Mouse (Mus musculus) right cerebral cortex, adult 18-20 months (tissue): ENCODE measurements around the gene Atp10a.

Experiments
- DNase-seq: peaks from one replicate; pipeline ENCODE4 v3.0.0; 2022; ENCODE audit warnings: mixed read lengths

Gene Atp10a

DNA sequence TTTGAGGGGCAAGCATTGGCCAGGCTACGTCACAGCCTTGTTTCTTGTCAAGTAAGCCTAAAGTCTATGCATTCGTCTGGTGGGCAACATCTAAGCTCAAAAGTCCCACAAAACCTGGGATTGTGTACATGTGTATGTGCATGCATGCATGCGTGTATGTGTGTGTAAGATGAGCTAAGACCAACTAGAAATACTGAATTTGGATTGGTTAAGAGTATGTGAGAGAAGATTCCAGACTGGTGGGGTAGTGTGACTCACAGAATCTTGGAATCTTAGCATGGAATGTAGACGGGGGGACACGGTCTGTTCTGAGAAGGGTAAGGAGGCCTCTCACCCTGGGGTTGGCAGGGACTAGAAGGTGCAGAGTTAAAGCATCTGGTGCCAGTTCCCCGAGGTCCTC is at the start of gene Atp10a:
Atp10a (plus strand) TSS at position 301 of the 400 bp plus-strand sequence.
- no peak for DNase-seq

DNA sequence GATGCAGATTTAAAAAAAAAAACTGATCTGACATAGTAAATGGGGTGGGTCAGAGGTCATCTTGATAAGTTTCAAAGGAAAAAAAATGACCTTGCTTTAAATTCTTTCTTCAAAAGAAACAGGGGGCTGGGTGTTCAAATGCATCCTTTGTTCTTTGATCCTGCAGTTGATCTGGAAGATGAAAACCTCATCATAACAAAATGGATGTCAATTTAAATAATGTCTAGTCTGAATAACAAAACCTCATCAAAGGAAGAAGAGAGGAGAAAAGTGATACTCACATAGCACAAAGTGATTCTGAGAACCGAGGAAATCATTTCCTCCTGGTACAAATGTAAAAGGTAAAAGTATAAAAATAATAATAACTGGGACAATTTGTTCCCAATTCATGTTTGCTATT is 37.9 kb upstream of the Atp10a start:
- DNase-seq = no peak

DNA sequence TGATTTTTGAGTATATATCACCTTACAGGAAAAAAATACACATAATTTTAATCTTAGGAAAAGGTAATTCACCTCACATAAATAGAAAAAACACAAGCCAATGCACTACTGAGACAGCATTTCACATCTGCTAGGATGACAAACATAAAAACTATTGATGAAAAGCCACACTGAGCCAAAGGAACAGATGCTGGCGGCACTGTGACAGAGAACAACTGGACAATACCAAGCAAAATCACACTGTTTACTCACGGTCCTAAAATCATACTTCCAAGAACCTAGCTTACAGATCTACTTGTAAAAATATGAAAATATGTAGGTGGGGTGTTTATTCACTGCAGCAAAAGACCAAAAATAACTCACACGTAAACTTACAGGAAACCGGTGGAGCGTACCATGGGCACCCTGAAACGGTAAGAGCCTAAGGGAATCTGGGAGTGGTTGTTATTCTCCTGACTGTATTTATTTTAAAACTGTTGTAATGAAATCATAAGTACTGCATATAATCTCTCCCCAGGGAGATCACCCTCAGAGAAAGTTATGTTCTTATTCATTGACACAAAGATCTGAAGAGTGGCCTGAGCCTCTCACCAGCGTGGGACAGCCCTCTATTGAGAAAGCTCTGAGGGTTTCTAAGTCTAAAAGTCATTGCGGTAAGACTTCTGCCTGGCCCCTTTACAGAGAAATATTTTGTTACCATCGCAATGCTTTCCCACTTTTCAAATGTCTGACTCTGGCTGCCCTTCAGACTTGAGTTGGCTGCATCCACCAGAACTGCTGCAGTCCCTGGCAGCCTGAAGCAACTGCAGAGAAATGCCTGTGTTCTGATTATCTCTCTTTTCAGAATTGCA is 29.4 kb upstream of the Atp10a start:
- no peak for DNase-seq

GRCm38 (mm10) chr7:58627381-58627780 is 28.6 kb upstream of the Atp10a start:
- DNase-seq = no peak

- DNase-seq = no peak
Measured at GRCm38 (mm10) chr7:58629233-58629632, 26.7 kb upstream of the Atp10a start.

GRCm38 (mm10) chr7:58633683-58634082 is 22.3 kb upstream of the Atp10a start:
- no peak for DNase-seq

GRCm38 (mm10) chr7:58639676-58640075 is 16.3 kb upstream of the Atp10a start:
- no peak for DNase-seq

DNA sequence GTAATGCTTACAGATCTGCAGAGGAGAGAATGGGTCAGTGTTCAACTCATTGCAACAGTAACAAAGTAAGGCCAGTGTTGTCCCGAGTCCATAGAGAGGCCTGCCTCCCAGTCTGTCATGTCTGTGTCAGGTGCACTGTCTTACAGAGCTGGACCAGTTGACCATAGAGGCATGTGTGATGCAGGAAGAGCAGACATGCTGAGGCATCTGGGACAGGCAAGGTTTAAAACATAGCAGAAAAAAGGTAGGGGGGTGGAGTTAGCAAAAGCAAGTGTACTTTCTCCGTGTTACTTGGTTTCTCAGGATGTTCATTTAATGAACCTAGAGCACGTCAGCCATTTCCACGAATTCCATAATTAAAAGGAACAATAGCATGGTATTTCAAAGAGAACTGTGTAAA is 15.5 kb upstream of the Atp10a start:
- no peak for DNase-seq

- DNase-seq = no peak
Measured at GRCm38 (mm10) chr7:58641916-58642315, 14.1 kb upstream of the Atp10a start.

DNA sequence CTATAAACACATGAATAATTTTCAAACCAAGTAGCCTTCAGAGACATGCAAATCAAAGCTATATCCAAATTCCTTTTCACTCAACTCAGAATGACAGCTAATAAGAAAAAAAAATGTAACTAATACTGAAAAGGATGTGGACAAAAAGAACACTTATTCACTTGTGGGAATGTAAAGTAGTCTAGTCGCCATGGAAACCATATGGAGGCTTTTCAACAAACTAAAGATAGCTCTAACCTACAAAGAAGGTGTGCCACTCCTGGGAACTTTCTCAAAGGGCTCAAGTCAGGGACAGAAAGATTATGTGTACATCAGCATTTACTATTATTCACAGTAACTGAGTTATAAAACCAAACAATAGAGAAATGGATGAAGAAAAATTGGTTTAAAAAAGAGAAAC is 8.6 kb upstream of the Atp10a start:
- DNase-seq = no peak

GRCm38 (mm10) chr7:58657913-58658789 is 2.2 kb downstream of the Atp10a start:
- DNase-seq = peak; percentile 24

- no peak for DNase-seq
Measured at GRCm38 (mm10) chr7:58658790-58659405, 2.9 kb downstream of the Atp10a start.

DNA sequence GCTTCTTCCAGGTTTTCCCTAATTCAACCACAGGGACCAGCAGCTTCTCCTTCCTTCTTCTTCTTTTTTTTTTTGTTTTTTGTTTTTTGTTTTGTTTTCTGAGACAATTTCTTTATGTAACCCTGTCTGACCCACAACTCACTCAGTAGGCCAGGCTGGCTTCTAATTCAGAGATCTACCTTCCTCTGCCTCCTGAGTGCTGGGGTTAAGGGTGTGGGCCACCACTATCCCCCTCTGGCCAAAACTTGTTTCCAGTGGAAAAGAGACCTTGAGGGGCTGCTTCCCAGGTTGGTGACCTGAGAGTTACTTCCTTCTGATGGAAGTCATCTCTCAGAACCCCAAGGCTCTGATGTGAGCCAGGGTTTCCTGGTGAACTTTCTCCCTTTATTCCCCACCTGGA is 4.1 kb downstream of the Atp10a start:
- no peak for DNase-seq

DNA sequence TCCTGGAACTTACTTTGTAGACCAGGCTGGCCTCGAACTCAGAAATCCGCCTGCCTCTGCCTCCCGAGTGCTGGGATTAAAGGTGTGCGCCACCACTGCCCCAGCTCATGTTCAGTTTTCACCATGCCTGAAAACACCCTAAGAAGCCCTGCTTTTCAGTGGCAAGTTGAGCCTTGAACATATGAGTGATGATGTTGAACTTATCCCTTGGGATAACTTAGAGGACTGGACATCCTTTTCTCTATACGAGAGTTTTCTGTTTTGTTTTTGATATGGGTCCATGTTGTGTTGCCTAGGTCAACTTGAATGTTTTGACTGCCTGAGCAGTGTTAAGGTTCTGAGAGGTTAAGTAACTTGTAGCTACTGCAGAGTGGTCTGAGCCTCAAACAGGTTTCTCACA is 4.7 kb downstream of the Atp10a start:
- DNase-seq = no peak

- no peak for DNase-seq
Measured at GRCm38 (mm10) chr7:58661076-58661475, 5.1 kb downstream of the Atp10a start.

GRCm38 (mm10) chr7:58668617-58669016 is 12.7 kb downstream of the Atp10a start:
- DNase-seq = no peak

- DNase-seq = no peak
Measured at GRCm38 (mm10) chr7:58676075-58676474, 20.1 kb downstream of the Atp10a start.

- DNase-seq = no peak
Measured at GRCm38 (mm10) chr7:58677111-58677805, 21.3 kb downstream of the Atp10a start.

- DNase-seq = no peak
Measured at GRCm38 (mm10) chr7:58685967-58686366, 30.0 kb downstream of the Atp10a start.

- DNase-seq = no peak
Measured at GRCm38 (mm10) chr7:58686573-58686972, 30.6 kb downstream of the Atp10a start.

- no peak for DNase-seq
Measured at GRCm38 (mm10) chr7:58686997-58687396, 31.0 kb downstream of the Atp10a start.

DNA sequence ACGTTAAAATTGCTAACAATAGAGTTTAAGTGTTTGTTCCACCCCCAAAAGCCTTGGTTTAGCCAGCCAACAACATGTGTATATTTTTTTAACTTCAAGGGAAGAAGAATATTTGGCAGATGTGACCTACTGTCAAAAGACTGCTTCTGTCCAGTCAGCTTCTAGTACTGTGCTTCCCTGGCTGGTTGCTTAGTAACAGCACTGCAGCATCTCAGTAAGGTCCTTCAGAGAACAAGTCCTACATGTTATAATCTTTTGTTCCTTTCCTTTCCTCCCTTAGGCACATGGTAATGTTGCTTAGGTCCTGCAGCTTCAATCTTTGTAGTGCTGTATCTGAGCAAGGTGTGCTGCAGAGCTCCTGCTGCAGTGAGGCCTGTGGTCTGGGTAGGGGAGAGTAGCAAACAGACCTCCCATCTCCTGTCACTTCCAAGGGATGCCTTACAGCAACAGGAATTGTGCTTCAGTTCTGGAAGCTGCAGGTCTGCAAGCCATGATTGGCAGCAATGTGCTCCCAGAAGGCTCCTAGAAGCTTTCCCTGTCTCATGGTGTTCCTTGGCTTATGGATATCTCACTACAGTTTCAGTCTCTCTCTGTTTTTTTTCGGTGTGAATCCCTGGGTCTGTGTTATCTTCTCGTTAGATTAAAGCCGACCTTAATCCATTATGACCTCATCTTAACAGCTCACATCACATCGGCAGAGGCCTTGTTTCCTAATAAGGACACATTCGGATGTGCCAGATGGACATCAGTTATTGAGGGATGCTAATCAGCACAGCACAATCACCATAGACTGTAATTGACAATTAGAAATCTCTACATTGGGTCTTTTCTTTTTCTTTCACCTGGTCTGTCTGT is 34.3 kb downstream of the Atp10a start:
- DNase-seq = peak; percentile 2
